ENCODE assay signal across 19 mouse cellular contexts in the genomic region with DNA sequence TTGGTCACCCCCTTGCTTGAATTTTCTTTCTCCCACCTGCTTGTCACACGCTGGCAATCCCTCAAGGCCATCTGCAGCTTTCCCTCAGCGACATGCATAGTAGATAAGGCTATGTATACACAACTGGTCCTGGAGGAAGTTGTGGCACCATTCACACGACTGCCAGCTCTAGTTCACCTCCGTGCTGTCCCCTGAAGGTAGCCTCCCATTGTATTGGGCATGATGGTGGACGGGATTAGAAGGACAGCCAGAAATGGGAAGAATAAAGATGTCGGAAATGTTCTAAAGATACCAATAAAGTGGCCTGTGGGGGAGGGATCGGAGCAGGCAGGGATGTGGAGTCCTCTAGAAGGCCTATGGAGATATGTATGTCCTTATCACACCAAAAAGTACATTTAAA. TPM values are rescaled to one million over a fixed set of nuclear protein-coding genes. Genes with fewer than 3 reads are reported as not detected.
A peak's percentile ranks its signal among the peaks of the same experiment; 100 is the strongest.
DNase-seq lines count a peak whose midpoint lies in the region; ATAC-seq lines count a peak whose summit lies in the region.
"Had no signal": no experiment of that assay in that cellular context is flagged by ENCODE, and none has a peak within 500 bp of the region (broad histone marks: within the 10 kb centered on the region; RNA-seq: fewer than 3 reads in every experiment).

No protein-coding gene starts in this region.

- WGBS in heart, embryonic 10.5 days: 46% methylated on average over 7 of the region's 7 CpGs
- 46% methylated on average over 7 of the region's 7 CpGs for WGBS in lung, embryonic 15.5 days
- 48% methylated on average over 7 of the region's 7 CpGs for WGBS in stomach, embryonic 15.5 days

- no peak overlapping the region for H3K4me3 ChIP-seq in heart, embryonic 10.5 days
- H3K4me3 ChIP-seq in lung, embryonic 15.5 days: no peak overlapping the region
- H3K4me3 ChIP-seq in stomach, embryonic 15.5 days (replicated peaks): no peak overlapping the region
- H3K4me3 ChIP-seq: embryonic facial prominence, embryonic 12.5 days; forebrain, embryonic 15.5 days; hindbrain, embryonic 15.5 days had no signal

- peaks cover 80% of the 10 kb centered on the region for H3K4me1 ChIP-seq in heart, embryonic 10.5 days
- peaks cover 74% of the 10 kb centered on the region for H3K4me1 ChIP-seq in lung, embryonic 15.5 days
- peaks cover 25% of the 10 kb centered on the region for H3K4me1 ChIP-seq in stomach, embryonic 15.5 days

- no peaks in the 10 kb centered on the region for H3K27me3 ChIP-seq in heart, embryonic 10.5 days (ENCODE audit: insufficient read depth, poor library complexity, severe bottlenecking)
- H3K27me3 ChIP-seq in lung, embryonic 15.5 days: no peaks in the 10 kb centered on the region
- no peaks in the 10 kb centered on the region for H3K27me3 ChIP-seq in stomach, embryonic 15.5 days (replicated peaks)
- H3K27me3 ChIP-seq: embryonic facial prominence, embryonic 12.5 days; forebrain, embryonic 15.5 days; hindbrain, embryonic 15.5 days; Patski had no signal

- no peaks in the 10 kb centered on the region for H3K36me3 ChIP-seq in heart, embryonic 10.5 days
- no peaks in the 10 kb centered on the region for H3K36me3 ChIP-seq in lung, embryonic 15.5 days
- H3K36me3 ChIP-seq in stomach, embryonic 15.5 days: no peaks in the 10 kb centered on the region
- H3K36me3 ChIP-seq: embryonic facial prominence, embryonic 12.5 days; forebrain, embryonic 15.5 days; hindbrain, embryonic 15.5 days had no signal

- ATAC-seq in lung, embryonic 15.5 days (ENCODE audit: borderline replicate concordance, extremely low read depth, low FRiP score, low TSS enrichment): no peak
- ATAC-seq in stomach, embryonic 15.5 days (ENCODE audit: insufficient read depth, low FRiP score, low read depth): no peak
- ATAC-seq: activated CD4-positive, CD25-positive, alpha-beta regulatory T cell, adult 4 months; forebrain, embryonic 15.5 days; Patski had no signal

- DNase-seq in heart, embryonic 10.5 days (ENCODE audit: low spot score): peak; percentile 64
- no peak for DNase-seq in heart, adult 9 months (ENCODE audit: low spot score in 2 of 2)
- DNase-seq in lung, postnatal 4 days: no peak
- DNase-seq in embryo, embryonic 9.5 days (ENCODE audit: extremely low spot score): no peak
- DNase-seq: adrenal gland, adult 8-10 months; cerebellum, adult 11 months; cerebellum, adult 8-10 months; cerebellum, postnatal 14 days; embryo, embryonic 11 days; gastrocnemius, postnatal 36 days; heart, adult 18-20 months; heart, postnatal 36 days had no signal

- H3K9ac ChIP-seq in lung, embryonic 15.5 days: no peak overlapping the region
- no peak overlapping the region for H3K9ac ChIP-seq in stomach, embryonic 15.5 days
- H3K9ac ChIP-seq: embryonic facial prominence, embryonic 12.5 days; forebrain, embryonic 15.5 days; hindbrain, embryonic 15.5 days had no signal

- no peak overlapping the region for H3K4me2 ChIP-seq in lung, embryonic 15.5 days
- peak overlapping the region; percentile 19; the same call in 1 of the 2 replicates for H3K4me2 ChIP-seq in stomach, embryonic 15.5 days
- H3K4me2 ChIP-seq: embryonic facial prominence, embryonic 12.5 days; forebrain, embryonic 15.5 days; hindbrain, embryonic 15.5 days had no signal

- peak overlapping the region; percentile 80; the same call in 1 of the 2 replicates for H3K27ac ChIP-seq in heart, embryonic 10.5 days
- peak overlapping the region; percentile 70; the same call in 1 of the 2 replicates for H3K27ac ChIP-seq in lung, embryonic 15.5 days
- H3K27ac ChIP-seq in stomach, embryonic 15.5 days: peak overlapping the region; percentile 92
- H3K27ac ChIP-seq: embryonic facial prominence, embryonic 12.5 days; forebrain, embryonic 15.5 days; hindbrain, embryonic 15.5 days had no signal

- no peaks in the 10 kb centered on the region for H3K9me3 ChIP-seq in heart, embryonic 10.5 days
- no peaks in the 10 kb centered on the region for H3K9me3 ChIP-seq in lung, embryonic 15.5 days
- no peaks in the 10 kb centered on the region for H3K9me3 ChIP-seq in stomach, embryonic 15.5 days
- H3K9me3 ChIP-seq: embryonic facial prominence, embryonic 12.5 days; forebrain, embryonic 15.5 days; hindbrain, embryonic 15.5 days had no signal

RNA-seq across cellular contexts. Expression of gene Afdn, which starts 18.7 kb away (rescaled TPM):
- 91.3 and 110 TPM in 2 replicates for polyA plus RNA-seq in heart, embryonic 10.5 days (2016; fragmentation: Nextera tagmentation; extraction: Ambion mirVana)
- polyA plus RNA-seq in lung, embryonic 15.5 days (2015; fragmentation: Nextera tagmentation; extraction: Ambion mirVana): 111 and 114 TPM in 2 replicates
- 95.9 and 107 TPM in 2 replicates for polyA plus RNA-seq in stomach, embryonic 15.5 days (2015; fragmentation: Nextera tagmentation; extraction: Ambion mirVana)

RNA-seq across cellular contexts. Expression of gene Tcte2, which starts 20.0 kb away (rescaled TPM):
- polyA plus RNA-seq in heart, embryonic 10.5 days (2016; fragmentation: Nextera tagmentation; extraction: Ambion mirVana): 3.3 and 3.7 TPM in 2 replicates
- 3.1 and 5.1 TPM in 2 replicates for polyA plus RNA-seq in lung, embryonic 15.5 days (2015; fragmentation: Nextera tagmentation; extraction: Ambion mirVana)
- polyA plus RNA-seq in stomach, embryonic 15.5 days (2015; fragmentation: Nextera tagmentation; extraction: Ambion mirVana): 7.0 and 7.4 TPM in 2 replicates
- polyA plus RNA-seq: activated CD4-positive, CD25-positive, alpha-beta regulatory T cell, adult 4 months had no signal
